13 mouse cellular contexts compared by ENCODE assay signal in the genomic region with DNA sequence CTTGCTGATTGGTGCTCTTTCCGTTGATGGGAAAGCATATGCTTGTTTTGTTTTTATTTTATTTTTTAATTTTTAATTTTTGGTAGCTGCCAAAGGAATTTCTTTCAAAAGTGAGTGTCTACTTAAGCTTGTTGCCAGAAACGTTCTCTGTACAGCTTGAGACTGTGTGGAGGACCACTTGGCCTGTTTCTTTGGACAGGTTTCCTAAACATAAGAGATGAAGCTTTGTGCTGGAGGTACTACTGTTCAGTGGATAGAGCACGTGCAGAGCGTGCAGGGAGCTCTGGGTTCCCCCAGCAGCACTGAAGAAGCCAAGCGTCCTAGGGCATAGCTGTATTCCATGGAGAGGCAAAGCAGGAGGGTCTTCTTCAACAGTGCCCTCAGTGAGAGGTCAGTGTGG.
"Had no signal": no experiment of that assay in that cellular context is flagged by ENCODE, and none has a peak within 500 bp of the region (broad histone marks: within the 10 kb centered on the region; RNA-seq: fewer than 3 reads in every experiment).

No protein-coding gene starts in this region.

- H3K4me1 ChIP-seq: neural tube, embryonic 15.5 days; stomach, embryonic 15.5 days had no signal

- H3K36me3 ChIP-seq: neural tube, embryonic 15.5 days; stomach, embryonic 15.5 days had no signal

- H3K9ac ChIP-seq: neural tube, embryonic 15.5 days; stomach, embryonic 15.5 days had no signal

- DNase-seq: retina, postnatal 1 day; right cerebral cortex, postnatal 25 days; right cerebral cortex, postnatal 4 days; spleen, adult 18-20 months; thymus, adult 18-20 months; thymus, adult 2 months; thymus, postnatal 14 days; thymus, postnatal 25 days; thymus, postnatal 36 days; thymus, postnatal 4 days had no signal

- H3K4me2 ChIP-seq: neural tube, embryonic 15.5 days; stomach, embryonic 15.5 days had no signal

- H3K27ac ChIP-seq: neural tube, embryonic 15.5 days; stomach, embryonic 15.5 days; stomach, postnatal 0 days had no signal

- H3K4me3 ChIP-seq: neural tube, embryonic 15.5 days; stomach, embryonic 15.5 days had no signal

- H3K9me3 ChIP-seq: neural tube, embryonic 15.5 days; stomach, embryonic 15.5 days had no signal

- H3K27me3 ChIP-seq: neural tube, embryonic 15.5 days; stomach, embryonic 15.5 days had no signal
